Mouse (Mus musculus) right cerebral cortex, postnatal 36 days (tissue): ENCODE results near the gene Eif2ak3.
A peak's percentile ranks its signal among the peaks of the same experiment; 100 is the strongest.

Experiments
- DNase-seq, 2 experiments: peaks; one replicate each; pipeline ENCODE4 v3.0.0; 2022; ENCODE audit warnings: low spot score in 2 of 2, mixed read lengths in 1 of 2

Gene Eif2ak3

GRCm38 (mm10) chr6:70899594-70900003 is 55.3 kb downstream of the Eif2ak3 start:
- no peak for DNase-seq

- DNase-seq = no peak
Observed at GRCm38 (mm10) chr6:70903689-70904088, 59.4 kb downstream of the Eif2ak3 start.

GRCm38 (mm10) chr6:70909572-70909971 is 65.3 kb downstream of the Eif2ak3 start:
- no peak for DNase-seq

- DNase-seq = no peak
Observed at GRCm38 (mm10) chr6:70910285-70910684, 66.0 kb downstream of the Eif2ak3 start.

- peak; percentile 16 to 29 for DNase-seq
Observed at GRCm38 (mm10) chr6:70911668-70912395, 67.5 kb downstream of the Eif2ak3 start.

GRCm38 (mm10) chr6:70912396-70912765 is 68.1 kb downstream of the Eif2ak3 start:
- DNase-seq = no peak

- no peak for DNase-seq
Observed at GRCm38 (mm10) chr6:70918827-70919226, 74.5 kb downstream of the Eif2ak3 start, which contains the start of gene Tex37. Gene Tex37 (minus strand): TSS chr6:70918927.

- peak in 1 of 2 experiments; percentile 4 for DNase-seq
Observed at GRCm38 (mm10) chr6:70921274-70922074, 77.2 kb downstream of the Eif2ak3 start.

GRCm38 (mm10) chr6:70931801-70932200 is 87.5 kb downstream of the Eif2ak3 start:
- no peak for DNase-seq

GRCm38 (mm10) chr6:70953274-70953673 is 109.0 kb downstream of the Eif2ak3 start:
- DNase-seq = no peak

- DNase-seq = no peak
Observed at GRCm38 (mm10) chr6:70954040-70954439, 109.7 kb downstream of the Eif2ak3 start.
